Mouse (Mus musculus): ENCODE results near the gene Agrn. TPM values are rescaled to one million over a fixed set of nuclear protein-coding genes. Genes with fewer than 3 reads are reported as not detected.

Gene Agrn
- polyA plus RNA-seq, 1 experiment: 37.5 TPM

- peak overlapping the region; percentile 87 for H3K27ac ChIP-seq (ENCODE audit: control insufficient read depth, insufficient read depth, low read depth, low read length, poor library complexity)
- TF ChIP-seq POLR2A (IDR thresholded peaks at IDR 0.05; ENCODE audit: borderline replicate concordance, control insufficient read depth, low read depth, low read length): no peak
- no peak for TF ChIP-seq CTCF (IDR thresholded peaks at IDR 0.05; ENCODE audit: control insufficient read depth, insufficient read depth, low read length)
These were observed 12.8 kb upstream of the Agrn start for GRCm38 (mm10) chr4:156209963-156210635.

GRCm38 (mm10) chr4:156208872-156209271, 11.6 kb upstream of the Agrn start:
- Histone ChIP-seq H3K4me3 (replicated peaks; ENCODE audit: control insufficient read depth, low read depth, low read length) (no peak overlapping the region), H3K27ac (ENCODE audit: control insufficient read depth, insufficient read depth, low read depth, low read length, poor library complexity) (no peak overlapping the region), H3K4me1 (ENCODE audit: control insufficient read depth, insufficient read depth, low read length) (peaks cover 2% of the 10 kb centered on the region; the same call in 1 of the 2 replicates)
- 94% methylated on average over 4 of the region's 4 CpGs for WGBS
- TF ChIP-seq POLR2A (IDR thresholded peaks at IDR 0.05; ENCODE audit: borderline replicate concordance, control insufficient read depth, low read depth, low read length): no peak
- no peak for TF ChIP-seq CTCF (IDR thresholded peaks at IDR 0.05; ENCODE audit: control insufficient read depth, insufficient read depth, low read length)

More at GRCm38 (mm10) chr4:156209963-156210635, 12.8 kb upstream of the Agrn start:
- peak overlapping the region; percentile 35 for H3K4me3 ChIP-seq (replicated peaks; ENCODE audit: control insufficient read depth, low read depth, low read length)
- WGBS: 39% methylated on average over 13 of the region's 13 CpGs
- no peaks in the 10 kb centered on the region; the same call in 1 of the 2 replicates for H3K4me1 ChIP-seq (ENCODE audit: control insufficient read depth, insufficient read depth, low read length)

- Histone ChIP-seq H3K4me1 (ENCODE audit: control insufficient read depth, insufficient read depth, low read length) (peaks cover 2% of the 10 kb centered on the region; the same call in 1 of the 2 replicates), H3K27ac (ENCODE audit: control insufficient read depth, insufficient read depth, low read depth, low read length, poor library complexity) (peak overlapping the region; percentile 71), H3K4me3 (replicated peaks; ENCODE audit: control insufficient read depth, low read depth, low read length) (peak overlapping the region; percentile 92)
- under 1% methylated on average over 49 of the region's 49 CpGs for WGBS
- no peak for TF ChIP-seq POLR2A (IDR thresholded peaks at IDR 0.05; ENCODE audit: borderline replicate concordance, control insufficient read depth, low read depth, low read length)
- no peak for TF ChIP-seq CTCF (IDR thresholded peaks at IDR 0.05; ENCODE audit: control insufficient read depth, insufficient read depth, low read length)
These were observed 6.3 kb upstream of the Agrn start for GRCm38 (mm10) chr4:156203413-156204131.

GRCm38 (mm10) chr4:156203001-156203412, 5.7 kb upstream of the Agrn start, which contains the start of gene AW011738:
TSS of gene AW011738 (plus strand) at chr4:156203304.
- Histone ChIP-seq H3K4me3 (replicated peaks; ENCODE audit: control insufficient read depth, low read depth, low read length) (peak within 1 kb of the TSS; percentile 92), H3K4me1 (ENCODE audit: control insufficient read depth, insufficient read depth, low read length) (peaks cover 2% of the 10 kb centered on the region), H3K27ac (ENCODE audit: control insufficient read depth, insufficient read depth, low read depth, low read length, poor library complexity) (peak within 1 kb of the TSS; percentile 91)
- TF ChIP-seq POLR2A (IDR thresholded peaks at IDR 0.05; ENCODE audit: borderline replicate concordance, control insufficient read depth, low read depth, low read length): peak; percentile 65; the same call in 1 of the 2 replicates
- TF ChIP-seq CTCF (IDR thresholded peaks at IDR 0.05; ENCODE audit: control insufficient read depth, insufficient read depth, low read length): no peak
- WGBS: 1% methylated on average over 36 of the region's 39 CpGs

- WGBS: 51% methylated on average over 12 of the region's 12 CpGs
- TF ChIP-seq POLR2A (IDR thresholded peaks at IDR 0.05; ENCODE audit: borderline replicate concordance, control insufficient read depth, low read depth, low read length) (no peak), CTCF (IDR thresholded peaks at IDR 0.05; ENCODE audit: control insufficient read depth, insufficient read depth, low read length) (no peak)
- peaks cover 2% of the 10 kb centered on the region for H3K4me1 ChIP-seq (ENCODE audit: control insufficient read depth, insufficient read depth, low read length)
- H3K4me3 ChIP-seq (replicated peaks; ENCODE audit: control insufficient read depth, low read depth, low read length): peak overlapping the region; percentile 67
- peak overlapping the region; percentile 91 for H3K27ac ChIP-seq (ENCODE audit: control insufficient read depth, insufficient read depth, low read depth, low read length, poor library complexity)
These were observed 5.2 kb upstream of the Agrn start for GRCm38 (mm10) chr4:156202462-156202893.

- TF ChIP-seq CTCF (IDR thresholded peaks at IDR 0.05; ENCODE audit: control insufficient read depth, insufficient read depth, low read length) (no peak), POLR2A (IDR thresholded peaks at IDR 0.05; ENCODE audit: borderline replicate concordance, control insufficient read depth, low read depth, low read length) (no peak)
- WGBS: 19% methylated on average over 10 of the region's 10 CpGs
- Histone ChIP-seq H3K27ac (ENCODE audit: control insufficient read depth, insufficient read depth, low read depth, low read length, poor library complexity) (peak within 1 kb of the TSS; percentile 78), H3K4me3 (replicated peaks; ENCODE audit: control insufficient read depth, low read depth, low read length) (peak within 1 kb of the TSS; percentile 74), H3K4me1 (ENCODE audit: control insufficient read depth, insufficient read depth, low read length) (peaks cover 3% of the 10 kb centered on the region)
These were observed 3.6 kb upstream of the Agrn start, which contains the start of gene Isg15 for GRCm38 (mm10) chr4:156200623-156201475. TSS of gene Isg15 (minus strand) at chr4:156200818.

- H3K27ac ChIP-seq (ENCODE audit: control insufficient read depth, insufficient read depth, low read depth, low read length, poor library complexity): peak overlapping the region; percentile 97
- under 1% methylated on average over 26 of the region's 26 CpGs for WGBS
- peak overlapping the region; percentile 72 for H3K4me3 ChIP-seq (replicated peaks; ENCODE audit: control insufficient read depth, low read depth, low read length)
- TF ChIP-seq CTCF (IDR thresholded peaks at IDR 0.05; ENCODE audit: control insufficient read depth, insufficient read depth, low read length) (0 out of 2 replicates have a peak, but pooled peaks have one; percentile 10), POLR2A (IDR thresholded peaks at IDR 0.05; ENCODE audit: borderline replicate concordance, control insufficient read depth, low read depth, low read length) (peak; percentile 54; the same call in 1 of the 2 replicates)
- peaks cover 1% of the 10 kb centered on the region for H3K4me1 ChIP-seq (ENCODE audit: control insufficient read depth, insufficient read depth, low read length)
These were observed 529 bp upstream of the Agrn start for GRCm38 (mm10) chr4:156197829-156198205.
